Mouse (Mus musculus) MEL (cell line): ENCODE results near the gene Atf5. TPM values are rescaled to one million over a fixed set of nuclear protein-coding genes. Genes with fewer than 3 reads are reported as not detected.

ENCODE experiments used
- DNase-seq: peaks from one replicate; pipeline ENCODE4 v3.0.0; 2011; ENCODE audit warnings: low read depth, low spot score
- H3K27ac ChIP-seq: 2 replicates; pipeline ENCODE4 v1.5.1; 2012; ENCODE audit warnings: low read depth, mild to moderate bottlenecking, control low read depth, low read length, moderate library complexity; ENCODE audit not compliant: control insufficient read depth
- H3K27me3 ChIP-seq, 2 experiments: fragments of 150-350 bp in 1 of 2; sonication (generic) in 1 of 2; 2 replicates each; pipeline ENCODE4 v1.6.1; 2012; ENCODE audit warnings: low read length in 2 of 2, mild to moderate bottlenecking in 2 of 2, improper control_type of control experiment in 1 of 2, moderate library complexity in 1 of 2; ENCODE audit not compliant: insufficient read depth in 2 of 2, control insufficient read depth in 1 of 2
- H3K36me3 ChIP-seq, 2 experiments: 2 replicates each; pipeline ENCODE4 v1.6.1; 2012 to 2014; ENCODE audit warnings: low read length in 2 of 2, improper control_type of control experiment in 1 of 2, inconsistent platforms in 1 of 2, mild to moderate bottlenecking in 1 of 2; ENCODE audit not compliant: insufficient read depth in 2 of 2, control insufficient read depth in 1 of 2
- H3K4me1 ChIP-seq, 2 experiments: fragments of 150-350 bp in 1 of 2; sonication (generic) in 1 of 2; 2 replicates each; pipeline ENCODE4 v1.6.1; 2012; ENCODE audit warnings: low read length in 2 of 2, improper control_type of control experiment in 1 of 2, mild to moderate bottlenecking in 1 of 2; ENCODE audit not compliant: insufficient read depth in 2 of 2, control insufficient read depth in 1 of 2
- H3K4me3 ChIP-seq, 2 experiments: fragments of 150-350 bp in 1 of 2; sonication (generic) in 1 of 2; 2 replicates each; pipeline ENCODE4 v1.5.1; 2012; ENCODE audit warnings: low read depth in 2 of 2, low read length in 2 of 2, mild to moderate bottlenecking in 2 of 2, moderate library complexity in 2 of 2, control low read depth in 1 of 2, improper control_type of control experiment in 1 of 2; ENCODE audit not compliant: control insufficient read depth in 1 of 2, insufficient read depth in 1 of 2
- H3K79me2 ChIP-seq: 2 replicates; pipeline ENCODE4 v1.6.1; 2012; ENCODE audit warnings: mild to moderate bottlenecking, low read length, moderate library complexity; ENCODE audit not compliant: control insufficient read depth, poor library complexity, insufficient read depth
- H3K9ac ChIP-seq: 2 replicates; pipeline ENCODE4 v1.6.1; 2012; ENCODE audit warnings: low read depth, mild to moderate bottlenecking, control low read depth, low read length, moderate library complexity; ENCODE audit not compliant: control insufficient read depth, poor library complexity, severe bottlenecking
- H3K9me3 ChIP-seq: fragments of 150-350 bp; sonication (generic); replicated peaks from 2 replicates; pipeline ENCODE4 v1.6.1; 2012; ENCODE audit warnings: mild to moderate bottlenecking, low read length, improper control_type of control experiment, moderate library complexity; ENCODE audit not compliant: insufficient read depth
- BHLHE40 ChIP-seq: IDR thresholded peaks from 2 replicates; pipeline ENCODE4 v1.6.1; 2012; ENCODE audit warnings: low read depth, mild to moderate bottlenecking, inconsistent platforms, low read length, improper control_type of control experiment, borderline replicate concordance
- CHD2 ChIP-seq: IDR thresholded peaks from 2 replicates; pipeline ENCODE4 v1.6.1; 2011; ENCODE audit warnings: low read length, improper control_type of control experiment
- CTCF ChIP-seq, 3 experiments: IDR thresholded peaks in 2 of 3; conservative IDR thresholded peaks in 1 of 3; 2 replicates each; pipeline ENCODE4 v1.5.1; 2011 to 2012; ENCODE audit warnings: low read length in 3 of 3, low read depth in 2 of 3, mild to moderate bottlenecking in 2 of 3, improper control_type of control experiment in 1 of 3, inconsistent platforms in 1 of 3, mixed read lengths in 1 of 3, moderate library complexity in 1 of 3; ENCODE audit not compliant: control insufficient read depth in 1 of 3, insufficient read depth in 1 of 3, poor library complexity in 1 of 3, severe bottlenecking in 1 of 3
- E2F4 ChIP-seq: IDR thresholded peaks from 2 replicates; pipeline ENCODE4 v1.6.1; 2011; ENCODE audit warnings: low read depth, low read length, improper control_type of control experiment, borderline replicate concordance
- ELF1 ChIP-seq: IDR thresholded peaks from 2 replicates; pipeline ENCODE4 v1.6.1; 2014; ENCODE audit warnings: low read depth, mild to moderate bottlenecking, inconsistent platforms, low read length, improper control_type of control experiment, moderate library complexity
- ETS1 ChIP-seq: IDR thresholded peaks from 2 replicates; pipeline ENCODE4 v1.6.1; 2012; ENCODE audit warnings: low read depth, mild to moderate bottlenecking, inconsistent platforms, low read length, improper control_type of control experiment, moderate library complexity
- GABPA ChIP-seq: IDR thresholded peaks from 2 replicates; pipeline ENCODE4 v1.6.1; 2012; ENCODE audit warnings: low read depth, mild to moderate bottlenecking, inconsistent platforms, low read length, improper control_type of control experiment, moderate library complexity
- JUND ChIP-seq: IDR thresholded peaks from 2 replicates; pipeline ENCODE4 v1.6.1; 2011; ENCODE audit warnings: low read depth, mild to moderate bottlenecking, improper control_type of control experiment, low read length
- MAFK ChIP-seq: IDR thresholded peaks from 2 replicates; pipeline ENCODE4 v1.6.1; 2011; ENCODE audit warnings: low read depth, mild to moderate bottlenecking, low read length, improper control_type of control experiment, borderline replicate concordance
- MAX ChIP-seq: IDR thresholded peaks from 2 replicates; pipeline ENCODE4 v1.6.1; 2011; ENCODE audit warnings: low read length, improper control_type of control experiment
- MAZ ChIP-seq: IDR thresholded peaks from 2 replicates; pipeline ENCODE4 v1.6.1; 2012; ENCODE audit warnings: low read depth, mild to moderate bottlenecking, inconsistent platforms, low read length, improper control_type of control experiment
- MYC ChIP-seq: IDR thresholded peaks from 2 replicates; pipeline ENCODE4 v1.6.1; 2011; ENCODE audit warnings: low read depth, mild to moderate bottlenecking, low read length, improper control_type of control experiment, moderate library complexity
- NELFE ChIP-seq: IDR thresholded peaks from 2 replicates; pipeline ENCODE4 v1.6.1; 2011; ENCODE audit warnings: low read depth, low read length, improper control_type of control experiment
- NRF1 ChIP-seq: IDR thresholded peaks from 2 replicates; pipeline ENCODE4 v1.6.1; 2014; ENCODE audit warnings: low read depth, mild to moderate bottlenecking, inconsistent platforms, low read length, improper control_type of control experiment, moderate library complexity; ENCODE audit not compliant: poor library complexity, insufficient read depth, severe bottlenecking
- POLR2AphosphoS2 ChIP-seq: IDR thresholded peaks from 2 replicates; pipeline ENCODE4 v1.6.1; 2011; ENCODE audit warnings: low read length, improper control_type of control experiment
- RCOR1 ChIP-seq: IDR thresholded peaks from 2 replicates; pipeline ENCODE4 v1.6.1; 2012; ENCODE audit warnings: low read depth, mild to moderate bottlenecking, inconsistent platforms, low read length, improper control_type of control experiment
- SIN3A ChIP-seq: IDR thresholded peaks from 2 replicates; pipeline ENCODE4 v1.6.1; 2012; ENCODE audit warnings: low read length, improper control_type of control experiment, inconsistent platforms
- SMC3 ChIP-seq: IDR thresholded peaks from 2 replicates; pipeline ENCODE4 v1.6.1; 2011; ENCODE audit warnings: low read depth, low read length, improper control_type of control experiment
- TAL1 ChIP-seq: IDR thresholded peaks from 2 replicates; pipeline ENCODE4 v1.6.1; 2012; ENCODE audit warnings: mild to moderate bottlenecking, inconsistent platforms, low read length, moderate library complexity, mixed read lengths
- TBP ChIP-seq: IDR thresholded peaks from 2 replicates; pipeline ENCODE4 v1.8.0; 2011; ENCODE audit warnings: low read depth, low read length, improper control_type of control experiment
- USF1 ChIP-seq: IDR thresholded peaks from 2 replicates; pipeline ENCODE4 v1.6.1; 2014; ENCODE audit warnings: low read depth, mild to moderate bottlenecking, inconsistent platforms, low read length, improper control_type of control experiment, moderate library complexity
- ZNF384 ChIP-seq: IDR thresholded peaks from 2 replicates; pipeline ENCODE4 v1.6.1; 2012; ENCODE audit warnings: low read depth, mild to moderate bottlenecking, inconsistent platforms, low read length, improper control_type of control experiment
- polyA plus RNA-seq, 2 experiments: library from polyadenylated mRNA; stranded (reverse) in 1 of 2; unstranded in 1 of 2; fragments of >175 nt in 1 of 2; fragments of >200 nt in 1 of 2; gene quantifications; 2 replicates each; pipeline versions ENCODE4 v1.2.1 to v1.2.4; 2012; ENCODE audit warnings: low replicate concordance in 2 of 2, low read depth in 1 of 2; ENCODE audit not compliant: insufficient read length in 2 of 2, insufficient read depth in 1 of 2, missing spikeins in 1 of 2
- total RNA-seq: library from RNA; depleted of rRNA; stranded (reverse); fragments of 300-350 nt; gene quantifications from 2 replicates; pipeline ENCODE4 v1.2.3, GENCODE M21; 2012

Gene Atf5
- total and polyA plus RNA-seq, 3 experiments = 17.6 to 95.5 TPM; not detected in 1

DNA sequence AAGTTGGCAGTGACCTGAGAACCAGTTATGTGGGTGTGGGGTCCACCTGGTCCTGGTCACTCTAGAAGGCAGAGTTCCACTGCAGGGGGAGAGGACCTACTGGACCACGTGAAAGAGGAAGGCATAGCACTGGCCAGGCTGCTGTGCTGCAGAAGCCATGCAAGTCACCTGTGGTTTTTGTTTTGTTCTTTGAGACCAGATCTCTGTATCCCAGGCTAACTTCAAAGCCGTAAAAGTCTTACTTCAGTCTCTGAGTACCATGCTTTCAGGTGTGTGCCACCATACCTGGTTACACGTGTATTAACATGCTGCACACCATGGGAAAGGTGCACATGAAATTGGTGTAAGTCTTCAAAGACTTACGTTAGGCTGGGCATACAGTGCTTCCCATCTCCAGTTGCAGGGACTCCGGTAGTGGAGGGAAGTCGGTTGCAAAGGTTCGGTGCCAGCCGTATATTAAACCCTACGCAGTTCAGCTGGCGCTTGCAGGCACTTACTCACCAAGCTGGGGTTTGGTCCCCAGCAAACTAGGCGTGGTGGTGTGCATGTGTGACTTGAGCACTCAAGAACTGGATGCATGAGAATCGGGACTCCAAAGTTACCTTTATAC, 35.3 kb upstream of the Atf5 start:
- Histone ChIP-seq H3K27ac (no peak overlapping the region), H3K4me1 (peaks cover 5 to 29% of the 10 kb centered on the region in 2 experiments), H3K36me3 (peaks cover 0 to 20% of the 10 kb centered on the region in 2 experiments; a peak in 2 of 4 replicates)
- no peak for TF ChIP-seq MAFK
- no peak for TF ChIP-seq TBP
- no peak for TF ChIP-seq ZNF384
- no peak for TF ChIP-seq ELF1
- TF ChIP-seq TAL1 = no peak
- no peak for TF ChIP-seq E2F4
- TF ChIP-seq NELFE = no peak
- no peak for TF ChIP-seq USF1
- no peak for TF ChIP-seq POLR2AphosphoS2
- no peak for TF ChIP-seq MAX
- no peak for TF ChIP-seq SIN3A
- no peak for TF ChIP-seq MAZ
- TF ChIP-seq CHD2 = no peak
- no peak for TF ChIP-seq SMC3
- TF ChIP-seq ETS1 = no peak
- no peak for TF ChIP-seq RCOR1
- TF ChIP-seq MYC = no peak
- TF ChIP-seq, all 39 proteins: peak for 0
- Histone ChIP-seq H3K9ac (no peak overlapping the region), H3K79me2 (peaks cover 28% of the 10 kb centered on the region), H3K27me3 (no peaks in the 10 kb centered on the region), H3K4me3 (no peak overlapping the region), H3K9me3 (no peaks in the 10 kb centered on the region)
- DNase-seq = no peak

DNA sequence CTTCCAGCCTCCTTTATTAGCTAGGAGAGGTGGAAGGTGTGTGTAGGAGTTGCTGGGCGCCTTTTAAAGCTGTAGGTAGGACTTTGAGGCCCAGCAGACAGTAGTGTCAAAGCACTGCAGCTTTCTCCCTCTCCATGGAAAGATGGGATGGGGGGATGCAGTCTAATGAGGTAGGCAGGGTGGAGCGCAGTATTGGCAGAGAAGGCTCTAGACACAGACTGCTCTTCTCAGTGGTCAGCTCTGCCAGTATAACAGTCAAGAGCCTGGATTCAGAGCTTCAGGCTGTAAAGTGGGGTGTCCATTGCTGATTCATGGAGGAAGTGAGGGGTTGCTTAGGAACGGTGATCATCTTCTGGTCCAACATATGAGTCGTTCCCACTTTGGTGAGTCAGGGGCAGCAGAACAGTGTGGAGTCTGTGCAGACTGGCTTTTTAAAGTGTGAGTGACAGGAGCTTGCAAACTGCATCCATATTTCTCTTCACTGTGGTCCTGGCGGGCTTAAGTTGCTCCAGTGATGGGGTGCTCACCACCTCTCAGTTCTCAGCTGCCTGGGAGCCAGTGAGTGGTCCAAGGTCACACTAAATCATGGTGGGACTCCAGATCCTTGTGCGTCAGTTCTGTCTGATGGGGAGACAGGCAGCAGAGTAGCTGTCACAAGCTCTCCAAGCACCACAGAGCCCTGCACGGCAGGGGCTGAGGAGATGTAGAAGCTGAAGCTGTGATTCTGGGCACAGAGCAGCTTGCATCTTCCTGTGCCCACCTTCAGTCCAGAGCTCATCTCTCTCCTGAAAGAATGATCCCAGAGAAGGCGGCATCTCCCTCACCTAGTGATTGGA, 34.5 kb upstream of the Atf5 start:
- Histone ChIP-seq H3K9me3 (no peaks in the 10 kb centered on the region), H3K27me3 (no peaks in the 10 kb centered on the region), H3K27ac (peak overlapping the region; percentile 93), H3K9ac (peak overlapping the region; percentile 96), H3K79me2 (peaks cover 28% of the 10 kb centered on the region), H3K4me3 (peak overlapping the region; percentile 61 to 96), H3K36me3 (peaks cover 0 to 15% of the 10 kb centered on the region in 2 experiments; a peak in 2 of 4 replicates), H3K4me1 (peaks cover 1 to 24% of the 10 kb centered on the region in 2 experiments)
- DNase-seq = no peak
- TF ChIP-seq SMC3 (no peak), BHLHE40 (no peak), JUND (no peak), NRF1 (no peak), GABPA (no peak), CTCF (IDR thresholded peaks at IDR 0.05 in 2 of 3, conservative IDR thresholded peaks at IDR 0.05 in 1 of 3; ENCODE audit: control insufficient read depth in 1 of 3, insufficient read depth in 1 of 3, low read depth in 2 of 3, low read length in 3 of 3, poor library complexity in 1 of 3, severe bottlenecking in 1 of 3) (no peak)
- TF ChIP-seq, all 39 proteins: peak for 0
